Mouse (Mus musculus): ENCODE data around the gene Zfhx3.

Zfhx3 gene

DNA sequence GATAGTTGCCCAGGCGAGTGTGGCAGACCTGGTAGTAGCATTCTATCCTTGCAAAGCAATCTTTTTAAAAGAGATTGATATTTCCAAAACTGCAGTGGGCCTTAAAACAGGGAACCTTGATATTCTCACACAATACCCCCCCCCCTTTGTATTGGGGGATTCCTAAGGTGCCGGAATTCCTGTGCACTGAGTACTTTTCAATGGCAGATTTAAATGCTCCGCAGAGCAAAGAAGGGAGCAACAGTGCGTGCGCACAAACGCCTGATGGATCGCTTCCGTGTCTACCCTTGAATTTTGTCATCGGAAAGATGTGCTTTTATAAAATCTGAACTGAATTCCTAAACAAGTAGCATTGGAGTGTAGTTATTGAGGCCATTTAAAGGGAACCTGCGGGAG, 846.3 kb downstream of the Zfhx3 start:
- no peak for DNase-seq (ENCODE audit: low read depth, low spot score)

- no peak for DNase-seq (ENCODE audit: low read depth, low spot score)
Observed at GRCm38 (mm10) chr8:108790559-108791293, 848.3 kb downstream of the Zfhx3 start.

DNA sequence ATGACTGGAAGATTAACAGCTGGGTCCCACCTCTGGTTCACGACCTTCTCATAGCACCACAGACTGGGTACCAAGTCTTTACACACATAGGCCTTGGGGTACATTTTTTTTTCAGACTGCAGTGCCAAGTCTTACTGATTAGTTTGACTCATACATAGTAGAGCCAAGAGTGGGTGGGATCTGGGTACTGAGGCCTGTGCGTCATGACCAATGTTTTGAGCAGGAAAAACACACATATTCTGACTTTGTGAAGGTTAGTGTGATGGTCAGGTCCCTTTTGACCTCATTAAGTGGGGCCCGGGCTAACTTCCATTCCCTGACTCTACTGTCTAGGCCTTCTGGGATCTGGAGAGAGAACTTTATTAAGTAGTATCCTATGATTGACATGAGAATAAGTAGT, 853.6 kb downstream of the Zfhx3 start:
- DNase-seq (ENCODE audit: low read depth, low spot score): no peak

DNA sequence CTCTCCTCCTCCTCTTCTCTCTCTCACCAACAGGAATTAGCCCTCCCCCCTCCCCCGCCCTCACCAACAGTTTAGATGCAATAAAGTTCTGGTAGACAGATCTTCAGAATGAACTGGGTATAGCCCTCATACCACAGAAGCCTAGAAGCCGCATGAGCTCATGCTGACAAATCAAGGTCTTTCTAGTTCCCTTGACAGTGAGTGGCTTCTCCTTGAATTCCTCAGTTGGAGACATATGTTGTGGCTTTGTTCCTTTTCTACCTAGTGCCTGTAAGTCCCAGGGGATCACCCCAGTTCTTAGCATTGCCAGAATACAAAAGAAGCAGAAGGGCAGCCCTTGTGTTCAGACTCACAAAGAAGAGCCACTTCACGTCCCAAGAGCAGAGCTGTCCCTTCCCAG, 854.4 kb downstream of the Zfhx3 start:
- DNase-seq (ENCODE audit: low read depth, low spot score): no peak

- DNase-seq (ENCODE audit: low read depth, low spot score): no peak
Observed at GRCm38 (mm10) chr8:108798012-108798411, 855.6 kb downstream of the Zfhx3 start.

DNA sequence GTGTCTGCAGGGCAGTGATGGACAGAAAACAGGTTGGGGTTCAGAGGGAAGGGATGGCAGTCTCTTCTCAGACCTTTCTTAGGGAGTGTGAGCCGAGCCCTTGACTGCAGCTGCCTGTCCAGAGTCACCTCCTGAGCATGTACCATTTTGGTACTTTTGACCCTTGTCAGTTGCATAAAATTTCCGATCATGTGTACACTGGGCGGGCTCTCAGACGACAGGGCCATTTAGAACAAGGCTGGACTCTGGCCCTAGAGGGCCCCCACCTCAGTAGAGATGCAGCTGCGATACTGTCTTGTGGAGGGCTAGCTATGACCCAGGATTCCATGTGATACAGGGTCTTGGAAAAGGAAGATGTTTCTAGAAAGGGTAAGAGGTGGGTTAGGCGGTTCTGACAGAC, 856.8 kb downstream of the Zfhx3 start:
- DNase-seq (ENCODE audit: low read depth, low spot score): no peak

DNA sequence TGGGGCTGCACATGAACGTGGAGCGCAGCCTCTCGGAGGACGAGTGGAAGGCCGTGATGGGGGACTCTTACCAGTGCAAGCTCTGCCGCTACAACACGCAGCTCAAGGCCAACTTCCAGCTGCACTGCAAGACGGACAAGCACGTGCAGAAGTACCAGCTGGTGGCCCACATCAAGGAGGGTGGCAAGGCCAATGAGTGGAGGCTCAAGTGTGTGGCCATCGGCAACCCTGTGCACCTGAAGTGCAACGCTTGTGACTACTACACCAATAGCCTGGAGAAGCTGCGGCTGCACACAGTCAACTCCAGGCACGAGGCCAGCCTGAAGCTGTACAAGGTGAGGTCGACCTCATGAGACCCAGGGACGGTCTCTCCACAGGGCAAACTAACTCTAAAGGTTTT, 857.9 kb downstream of the Zfhx3 start:
- no peak for DNase-seq (ENCODE audit: low read depth, low spot score)

DNA sequence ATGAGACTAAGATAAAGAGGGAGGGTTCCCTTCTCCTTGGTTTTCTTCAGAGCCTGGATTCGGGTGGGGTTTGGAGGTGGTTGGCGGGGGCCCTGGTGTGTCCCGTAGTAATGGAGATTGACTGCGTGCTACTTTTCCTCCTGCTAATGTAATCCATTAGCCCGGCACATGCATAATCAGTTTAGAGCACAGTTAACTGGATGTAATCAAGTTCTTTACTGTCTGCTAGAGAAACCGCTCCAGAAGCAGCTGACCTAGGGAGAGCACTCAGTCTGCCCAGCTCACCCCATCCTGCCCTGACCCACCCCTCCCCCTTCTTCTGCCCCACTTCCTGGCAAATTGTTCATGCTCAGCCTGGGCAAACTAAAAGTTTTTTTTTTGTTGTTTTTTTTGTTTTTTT, 860.6 kb downstream of the Zfhx3 start:
- DNase-seq (ENCODE audit: low read depth, low spot score): no peak

DNA sequence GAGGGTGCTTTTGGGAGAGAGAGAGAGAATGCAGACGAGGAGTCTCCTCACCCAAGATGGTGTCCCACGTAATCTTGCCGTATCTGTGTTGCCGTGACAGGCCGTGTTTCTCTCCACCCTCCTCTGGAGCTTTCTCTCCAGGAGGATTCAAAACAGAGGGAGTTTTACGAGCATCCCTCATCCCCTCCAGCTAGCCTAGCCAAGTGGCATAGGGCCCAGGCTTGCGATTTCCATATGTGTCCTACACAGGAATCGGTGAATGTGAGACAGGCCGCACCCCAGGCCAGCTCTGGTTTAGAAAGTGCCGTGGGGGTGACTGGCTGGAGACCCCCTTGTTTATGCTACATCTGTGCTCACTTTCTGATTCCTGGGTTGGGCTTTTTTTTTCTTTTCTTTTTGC, 869.2 kb downstream of the Zfhx3 start:
- DNase-seq (ENCODE audit: low read depth, low spot score): no peak

DNA sequence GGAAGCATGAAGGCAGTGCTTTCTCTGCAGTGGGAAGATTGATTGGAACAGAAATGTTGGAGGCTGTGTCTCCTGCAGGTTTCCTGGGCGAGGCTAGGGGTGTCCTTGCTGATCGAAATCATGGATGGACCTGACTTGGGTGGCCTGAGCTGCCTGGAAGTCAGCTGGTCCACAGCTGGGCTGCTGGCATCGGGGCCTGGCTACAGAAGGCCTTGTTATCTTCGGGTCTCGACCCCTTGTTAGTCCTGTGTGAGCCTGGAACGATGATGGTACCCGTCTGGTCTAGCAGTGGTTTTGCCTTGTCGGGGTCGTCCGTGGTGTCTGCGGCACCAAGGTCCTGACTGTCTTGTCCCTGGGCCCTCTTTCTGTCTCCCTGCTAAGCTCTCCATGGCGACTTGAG, 870.9 kb downstream of the Zfhx3 start:
- DNase-seq (ENCODE audit: low read depth, low spot score): no peak

DNA sequence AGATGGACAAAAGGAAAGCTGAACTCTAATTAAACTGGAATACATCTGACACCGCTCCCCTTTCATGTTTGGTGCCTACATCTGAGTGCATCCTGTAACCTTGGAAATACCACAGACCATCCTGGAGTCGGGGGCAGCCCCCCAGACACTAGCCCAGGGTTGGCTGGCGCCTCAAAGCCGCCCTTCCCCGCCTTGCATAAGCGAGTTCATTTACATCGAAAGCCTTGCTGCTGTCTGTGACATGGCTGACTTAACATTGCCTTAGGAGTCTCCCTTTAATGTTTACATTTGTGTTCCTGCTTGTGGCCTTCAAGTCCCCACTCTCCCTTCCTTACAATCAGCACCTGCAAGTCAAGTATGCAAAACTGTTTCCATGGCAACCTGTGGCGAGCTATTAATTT, 876.8 kb downstream of the Zfhx3 start:
- no peak for DNase-seq (ENCODE audit: low read depth, low spot score)

- no peak for DNase-seq (ENCODE audit: low read depth, low spot score)
Observed at GRCm38 (mm10) chr8:108819826-108820225, 877.4 kb downstream of the Zfhx3 start.

DNA sequence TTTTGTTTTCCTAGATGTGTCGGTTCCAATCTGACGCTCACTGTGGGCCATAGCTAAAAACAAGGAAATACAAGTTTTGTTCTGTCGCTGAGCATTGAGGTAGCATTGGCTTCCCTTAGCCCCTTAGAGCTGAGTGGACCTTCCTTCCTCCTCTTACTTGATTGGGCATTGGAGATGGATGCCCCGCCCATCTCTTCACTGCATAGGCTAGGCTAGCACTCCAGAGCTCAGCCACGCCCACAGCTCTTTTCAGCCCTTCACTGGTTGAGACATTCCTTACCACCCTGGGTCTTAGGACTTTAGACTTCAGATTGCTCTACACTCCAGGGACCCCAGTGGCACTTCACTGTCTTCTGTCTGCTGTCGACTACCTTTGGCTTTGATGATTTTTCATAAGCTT, 878.2 kb downstream of the Zfhx3 start:
- DNase-seq (ENCODE audit: low read depth, low spot score): no peak

DNA sequence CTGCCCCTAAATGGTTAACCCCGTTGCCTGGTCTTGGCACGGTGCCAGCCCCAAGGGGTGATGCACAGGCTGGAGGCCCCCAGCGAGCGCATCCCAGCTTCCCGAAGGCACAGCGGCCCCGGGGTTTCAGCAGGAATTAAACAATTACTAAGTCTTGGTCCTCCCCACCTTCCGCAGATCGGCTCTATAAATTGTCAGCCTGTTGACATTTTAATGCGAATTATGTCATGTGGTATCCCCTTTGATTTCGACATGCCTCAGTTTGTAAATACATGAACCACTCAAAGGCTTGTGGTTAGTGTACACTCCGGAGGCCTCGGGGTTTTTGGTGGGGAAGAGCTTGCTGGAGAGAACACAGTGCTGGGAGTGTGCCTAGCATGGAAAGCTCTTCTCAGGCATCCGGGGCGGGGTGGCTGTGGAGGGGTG, 880.4 kb downstream of the Zfhx3 start:
- DNase-seq (ENCODE audit: low read depth, low spot score): no peak

- DNase-seq (ENCODE audit: low read depth, low spot score): no peak
Observed at GRCm38 (mm10) chr8:108824049-108824448, 881.6 kb downstream of the Zfhx3 start.

DNA sequence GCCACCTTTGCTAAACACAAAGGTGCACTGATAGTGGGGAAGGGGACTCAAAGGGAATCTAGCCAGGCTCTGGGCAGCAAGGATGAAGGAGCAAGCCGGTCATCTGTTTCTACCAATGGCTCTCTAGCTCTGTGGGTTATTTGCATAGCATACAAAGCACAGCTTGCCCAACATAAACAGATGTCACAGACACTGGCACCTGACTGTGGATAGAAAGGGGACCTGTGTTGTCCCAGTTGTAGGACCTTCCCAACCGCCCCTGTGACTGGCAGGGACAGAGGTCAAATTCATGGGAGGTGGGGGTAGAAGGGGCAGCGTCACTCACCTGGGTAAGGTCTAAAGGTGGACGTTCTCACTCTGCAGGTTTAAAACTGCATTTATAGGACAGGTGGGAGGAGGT, 884.0 kb downstream of the Zfhx3 start:
- DNase-seq (ENCODE audit: low read depth, low spot score): no peak

DNA sequence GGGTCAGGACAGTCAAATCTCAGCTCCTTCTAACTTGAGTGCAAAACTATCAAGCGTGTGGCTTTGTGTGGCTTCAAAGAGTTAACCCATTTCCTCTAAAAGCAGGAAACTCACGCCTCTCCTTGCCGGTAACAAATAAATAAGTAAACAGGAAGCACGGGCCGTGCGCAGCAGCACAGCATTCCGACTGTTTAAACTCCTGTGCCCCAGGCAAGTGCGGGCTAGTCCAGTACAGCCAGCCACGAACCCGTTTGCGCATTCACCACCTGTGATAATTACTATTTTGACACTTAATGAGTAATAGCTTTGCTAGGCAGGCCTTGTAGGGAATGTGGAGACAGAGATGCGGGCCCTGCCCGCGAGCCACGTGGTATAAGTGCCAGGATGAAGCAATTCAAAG, 885.0 kb downstream of the Zfhx3 start:
- no peak for DNase-seq (ENCODE audit: low read depth, low spot score)

DNA sequence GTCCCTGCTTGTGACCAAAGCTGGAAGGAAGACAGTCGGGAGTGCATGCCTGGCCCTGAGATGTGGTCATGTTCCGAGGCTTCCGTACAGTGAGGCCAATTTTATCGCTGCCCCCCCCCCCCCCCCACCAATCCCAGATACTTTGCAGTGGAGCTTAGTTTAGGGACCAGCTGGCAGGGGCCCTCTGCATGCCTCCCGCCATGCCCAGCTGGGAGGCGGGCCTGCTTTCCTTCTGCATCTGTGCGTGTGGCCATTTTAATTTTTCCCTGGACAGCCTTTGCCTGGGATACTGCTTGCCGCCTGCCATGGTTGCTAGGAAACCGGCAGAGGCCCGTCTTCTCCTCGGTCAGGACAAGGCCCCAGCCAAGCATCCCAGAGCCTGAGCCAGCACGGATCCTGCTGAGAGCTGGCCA, 886.9 kb downstream of the Zfhx3 start:
- DNase-seq (ENCODE audit: low read depth, low spot score): peak; percentile 46

DNA sequence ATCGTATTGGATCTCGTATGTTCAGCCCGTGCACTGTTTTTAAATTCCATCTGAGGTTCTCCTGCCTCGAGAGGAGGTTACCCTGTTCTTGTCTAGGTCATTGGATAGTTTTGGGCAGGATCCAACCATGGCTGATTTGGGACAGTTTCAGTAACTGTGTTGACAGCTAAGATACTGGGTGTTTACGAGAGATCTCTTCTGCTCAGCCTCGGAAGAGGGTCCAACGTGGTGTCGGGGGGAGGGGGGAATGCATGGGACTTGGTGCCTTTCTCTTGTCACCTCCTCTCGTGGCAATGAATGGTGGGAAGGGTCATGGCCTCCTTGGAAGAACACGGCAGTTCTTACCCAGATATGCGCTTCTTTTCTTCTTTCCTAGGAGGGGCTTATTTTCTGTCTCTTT, 892.7 kb downstream of the Zfhx3 start:
- DNase-seq (ENCODE audit: low read depth, low spot score): no peak

DNA sequence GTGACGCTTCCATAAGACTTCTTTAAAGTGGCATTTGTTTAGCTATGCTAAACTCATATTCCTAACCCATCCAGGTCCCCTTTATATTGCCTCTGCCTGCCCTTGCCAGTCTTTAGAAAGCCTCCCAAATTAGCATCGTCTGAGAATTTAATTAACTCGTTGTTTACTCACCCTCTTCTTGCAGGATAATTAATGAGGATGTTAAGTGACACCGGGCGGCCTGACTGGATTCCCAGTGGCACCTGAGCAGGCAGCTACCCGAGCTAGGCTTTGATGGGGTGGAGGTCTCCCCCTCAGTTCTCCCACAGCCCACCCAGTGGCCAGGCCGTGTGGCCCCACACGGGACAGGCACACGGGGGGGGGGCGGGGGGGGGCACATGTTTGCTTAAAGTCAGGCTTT, 895.3 kb downstream of the Zfhx3 start:
- no peak for DNase-seq (ENCODE audit: low read depth, low spot score)

DNA sequence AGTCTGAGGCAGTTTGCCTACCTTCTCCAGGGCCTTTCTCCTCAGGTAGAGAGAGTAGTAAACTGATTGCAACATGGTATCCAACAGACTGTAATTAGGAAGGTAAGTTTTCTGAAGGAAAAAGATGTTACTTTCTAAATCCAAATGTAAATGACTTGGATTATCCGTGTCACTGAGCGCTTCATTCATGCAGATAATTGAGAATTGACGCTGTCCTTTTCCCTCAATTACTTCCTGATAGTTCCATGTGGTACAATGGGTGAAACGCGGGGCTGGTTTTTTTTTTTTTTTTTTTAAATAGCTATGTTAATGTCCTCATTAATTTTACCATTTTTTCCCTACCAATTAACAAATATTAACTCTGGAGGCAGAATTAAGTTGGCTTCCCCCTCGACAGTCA, 896.3 kb downstream of the Zfhx3 start:
- DNase-seq (ENCODE audit: low read depth, low spot score): no peak

GRCm38 (mm10) chr8:108842307-108842706, 899.9 kb downstream of the Zfhx3 start:
- DNase-seq (ENCODE audit: low read depth, low spot score): no peak

- no peak for DNase-seq (ENCODE audit: low read depth, low spot score)
Observed at GRCm38 (mm10) chr8:108846174-108846573, 903.7 kb downstream of the Zfhx3 start.

DNA sequence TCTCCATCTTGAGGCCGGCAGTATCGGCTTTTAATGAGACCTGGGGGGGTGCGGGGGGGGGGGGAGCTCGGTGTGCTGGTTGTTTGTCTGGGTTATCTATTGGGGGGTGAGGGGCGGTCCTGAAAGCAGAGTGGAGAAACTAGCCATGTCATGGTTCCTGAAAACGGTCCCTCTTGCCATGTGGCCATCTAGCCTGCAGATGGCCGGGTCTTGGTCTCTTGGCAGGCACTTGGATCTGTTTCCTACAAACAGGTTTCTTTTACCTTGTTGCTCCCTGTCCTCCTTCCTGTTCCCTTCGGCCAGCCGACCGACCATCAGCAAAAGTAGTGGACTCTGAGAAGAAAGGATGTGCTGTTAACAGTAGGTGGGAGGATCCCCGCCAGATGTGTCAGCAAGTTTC, 904.4 kb downstream of the Zfhx3 start:
- no peak for DNase-seq (ENCODE audit: low read depth, low spot score)
